Mouse (Mus musculus): ENCODE measurements at regions not wholly inside any gene's neighbourhood (a gene's known extent, or its start where the extent isn't known, plus 50 kb on each side); places are given as distances from the start of the nearest gene placed in this dataset.

- no peaks in the 10 kb centered on the region for H3K9me3 ChIP-seq (replicated peaks; ENCODE audit: control insufficient read depth, insufficient read depth, low read length, poor library complexity, severe bottlenecking)
- no peak for TF ChIP-seq POLR2A (IDR thresholded peaks at IDR 0.05; ENCODE audit: insufficient read depth, low read length)
- no peak for TF ChIP-seq EP300 (IDR thresholded peaks at IDR 0.05; ENCODE audit: insufficient read depth, low read depth, low read length)
- TF ChIP-seq CTCF (IDR thresholded peaks at IDR 0.05; ENCODE audit: low read depth, low read length): no peak
- no peak overlapping the region for H3K27ac ChIP-seq (ENCODE audit: insufficient read depth, low read length)
- no peaks in the 10 kb centered on the region for H3K36me3 ChIP-seq (ENCODE audit: control insufficient read depth, insufficient read depth, low read length, poor library complexity, severe bottlenecking)
- no peaks in the 10 kb centered on the region for H3K4me1 ChIP-seq (ENCODE audit: control insufficient read depth, insufficient read depth, low read length)
- H3K9ac ChIP-seq (ENCODE audit: low read depth, poor library complexity, severe bottlenecking): no peak overlapping the region
- no peak overlapping the region for H3K4me3 ChIP-seq (ENCODE audit: low read depth, low read length)
- H3K27me3 ChIP-seq (ENCODE audit: control insufficient read depth, insufficient read depth, low read length, poor library complexity, severe bottlenecking): no peaks in the 10 kb centered on the region
These were observed 208.4 kb upstream of the Mctp2 start for GRCm38 (mm10) chr7:72514851-72515250.

- Histone ChIP-seq H3K4me3 (ENCODE audit: low read depth, low read length) (no peak overlapping the region), H3K27ac (ENCODE audit: insufficient read depth, low read length) (no peak overlapping the region), H3K4me1 (ENCODE audit: control insufficient read depth, insufficient read depth, low read length) (no peaks in the 10 kb centered on the region), H3K27me3 (ENCODE audit: control insufficient read depth, insufficient read depth, low read length, poor library complexity, severe bottlenecking) (no peaks in the 10 kb centered on the region), H3K9ac (ENCODE audit: low read depth, poor library complexity, severe bottlenecking) (no peak overlapping the region), H3K9me3 (replicated peaks; ENCODE audit: control insufficient read depth, insufficient read depth, low read length, poor library complexity, severe bottlenecking) (no peaks in the 10 kb centered on the region), H3K36me3 (ENCODE audit: control insufficient read depth, insufficient read depth, low read length, poor library complexity, severe bottlenecking) (no peaks in the 10 kb centered on the region)
- no peak for TF ChIP-seq POLR2A (IDR thresholded peaks at IDR 0.05; ENCODE audit: insufficient read depth, low read length)
- no peak for TF ChIP-seq EP300 (IDR thresholded peaks at IDR 0.05; ENCODE audit: insufficient read depth, low read depth, low read length)
- TF ChIP-seq CTCF (IDR thresholded peaks at IDR 0.05; ENCODE audit: low read depth, low read length): no peak
These were observed 212.1 kb upstream of the Mctp2 start for GRCm38 (mm10) chr7:72518421-72518972.

GRCm38 (mm10) chr7:72519359-72520115 is 213.1 kb upstream of the Mctp2 start:
- Histone ChIP-seq H3K4me3 (ENCODE audit: low read depth, low read length) (no peak overlapping the region), H3K27ac (ENCODE audit: insufficient read depth, low read length) (no peak overlapping the region), H3K36me3 (ENCODE audit: control insufficient read depth, insufficient read depth, low read length, poor library complexity, severe bottlenecking) (no peaks in the 10 kb centered on the region), H3K27me3 (ENCODE audit: control insufficient read depth, insufficient read depth, low read length, poor library complexity, severe bottlenecking) (no peaks in the 10 kb centered on the region), H3K4me1 (ENCODE audit: control insufficient read depth, insufficient read depth, low read length) (no peaks in the 10 kb centered on the region), H3K9ac (ENCODE audit: low read depth, poor library complexity, severe bottlenecking) (no peak overlapping the region), H3K9me3 (replicated peaks; ENCODE audit: control insufficient read depth, insufficient read depth, low read length, poor library complexity, severe bottlenecking) (no peaks in the 10 kb centered on the region)
- TF ChIP-seq POLR2A (IDR thresholded peaks at IDR 0.05; ENCODE audit: insufficient read depth, low read length) (no peak), CTCF (IDR thresholded peaks at IDR 0.05; ENCODE audit: low read depth, low read length) (no peak), EP300 (IDR thresholded peaks at IDR 0.05; ENCODE audit: insufficient read depth, low read depth, low read length) (no peak)

GRCm38 (mm10) chr7:72528873-72529272 is 222.5 kb upstream of the Mctp2 start:
- Histone ChIP-seq H3K27me3 (ENCODE audit: control insufficient read depth, insufficient read depth, low read length, poor library complexity, severe bottlenecking) (no peaks in the 10 kb centered on the region), H3K9me3 (replicated peaks; ENCODE audit: control insufficient read depth, insufficient read depth, low read length, poor library complexity, severe bottlenecking) (no peaks in the 10 kb centered on the region), H3K27ac (ENCODE audit: insufficient read depth, low read length) (no peak overlapping the region), H3K4me3 (ENCODE audit: low read depth, low read length) (no peak overlapping the region), H3K36me3 (ENCODE audit: control insufficient read depth, insufficient read depth, low read length, poor library complexity, severe bottlenecking) (no peaks in the 10 kb centered on the region), H3K4me1 (ENCODE audit: control insufficient read depth, insufficient read depth, low read length) (no peaks in the 10 kb centered on the region), H3K9ac (ENCODE audit: low read depth, poor library complexity, severe bottlenecking) (no peak overlapping the region)
- TF ChIP-seq POLR2A (IDR thresholded peaks at IDR 0.05; ENCODE audit: insufficient read depth, low read length): no peak

- TF ChIP-seq EP300 (IDR thresholded peaks at IDR 0.05; ENCODE audit: insufficient read depth, low read depth, low read length): no peak
- Histone ChIP-seq H3K9me3 (replicated peaks; ENCODE audit: control insufficient read depth, insufficient read depth, low read length, poor library complexity, severe bottlenecking) (no peaks in the 10 kb centered on the region), H3K36me3 (ENCODE audit: control insufficient read depth, insufficient read depth, low read length, poor library complexity, severe bottlenecking) (no peaks in the 10 kb centered on the region), H3K4me3 (ENCODE audit: low read depth, low read length) (no peak overlapping the region), H3K27ac (ENCODE audit: insufficient read depth, low read length) (no peak overlapping the region), H3K9ac (ENCODE audit: low read depth, poor library complexity, severe bottlenecking) (no peak overlapping the region), H3K4me1 (ENCODE audit: control insufficient read depth, insufficient read depth, low read length) (no peaks in the 10 kb centered on the region), H3K27me3 (ENCODE audit: control insufficient read depth, insufficient read depth, low read length, poor library complexity, severe bottlenecking) (no peaks in the 10 kb centered on the region)
These were observed 231.9 kb upstream of the Mctp2 start for GRCm38 (mm10) chr7:72538288-72538687.

GRCm38 (mm10) chr7:72539915-72540314 is 233.5 kb upstream of the Mctp2 start:
- Histone ChIP-seq H3K9ac (ENCODE audit: low read depth, poor library complexity, severe bottlenecking) (no peak overlapping the region), H3K4me3 (ENCODE audit: low read depth, low read length) (no peak overlapping the region), H3K4me1 (ENCODE audit: control insufficient read depth, insufficient read depth, low read length) (no peaks in the 10 kb centered on the region), H3K36me3 (ENCODE audit: control insufficient read depth, insufficient read depth, low read length, poor library complexity, severe bottlenecking) (no peaks in the 10 kb centered on the region), H3K27ac (ENCODE audit: insufficient read depth, low read length) (no peak overlapping the region), H3K9me3 (replicated peaks; ENCODE audit: control insufficient read depth, insufficient read depth, low read length, poor library complexity, severe bottlenecking) (no peaks in the 10 kb centered on the region), H3K27me3 (ENCODE audit: control insufficient read depth, insufficient read depth, low read length, poor library complexity, severe bottlenecking) (no peaks in the 10 kb centered on the region)
- TF ChIP-seq EP300 (IDR thresholded peaks at IDR 0.05; ENCODE audit: insufficient read depth, low read depth, low read length) (no peak), POLR2A (IDR thresholded peaks at IDR 0.05; ENCODE audit: insufficient read depth, low read length) (no peak), CTCF (IDR thresholded peaks at IDR 0.05; ENCODE audit: low read depth, low read length) (no peak)
